Mouse (Mus musculus) neural tube, embryonic 12.5 days (tissue): Measurements from ENCODE around the gene Tbk1. TPM values are rescaled to one million over a fixed set of nuclear protein-coding genes. Genes with fewer than 3 reads are reported as not detected.

Experiments
- ATAC-seq: fragments of 200-750 bp; cut with Nextera tagmentation; 2 replicates; pipeline ENCODE4 v1.8.0; 2017; ENCODE audit warnings: low read depth, mild to moderate bottlenecking, moderate TSS enrichment, moderate library complexity; ENCODE audit not compliant: low FRiP score
- H3K27ac ChIP-seq: fragments of 300-500 bp; sonication (generic); 2 replicates; pipeline ENCODE4 v1.5.1; 2016
- H3K27me3 ChIP-seq: fragments of 300-500 bp; sonication (generic); replicated peaks from 2 replicates; pipeline ENCODE4 v1.6.1; 2016; ENCODE audit warnings: mild to moderate bottlenecking
- H3K36me3 ChIP-seq: fragments of 300-500 bp; sonication (generic); 2 replicates; pipeline ENCODE4 v1.6.1; 2016; ENCODE audit warnings: mild to moderate bottlenecking
- H3K4me1 ChIP-seq: fragments of 300-500 bp; sonication (generic); 2 replicates; pipeline ENCODE4 v1.6.1; 2016
- H3K4me2 ChIP-seq: fragments of 300-500 bp; sonication (generic); replicated peaks from 2 replicates; pipeline ENCODE4 v1.6.1; 2016; ENCODE audit warnings: mild to moderate bottlenecking
- H3K4me3 ChIP-seq: fragments of 300-500 bp; sonication (generic); 2 replicates; pipeline ENCODE4 v1.5.1; 2016
- H3K9ac ChIP-seq: fragments of 300-500 bp; sonication (generic); 2 replicates; pipeline ENCODE4 v1.6.1; 2016; ENCODE audit warnings: mild to moderate bottlenecking
- H3K9me3 ChIP-seq: fragments of 300-500 bp; sonication (generic); 2 replicates; pipeline ENCODE4 v1.6.1; 2016; ENCODE audit warnings: mild to moderate bottlenecking
- WGBS: fragments of 180-500 bp; shearing (Covaris S2); methylation state at CpG from one replicate; pipeline ENCODE4 v1.1.7; 2016; 5-methylcytosine and 5-hydroxymethylcytosine counted together
- polyA plus RNA-seq: library from polyadenylated mRNA; unstranded; fragments of >200 nt; fragmentation: Nextera tagmentation; extraction: Ambion mirVana; gene quantifications from 2 replicates; pipeline ENCODE4 v1.2.1, GENCODE M21; 2016

Tbk1 gene
- polyA plus RNA-seq, 1 experiment from 2014 or later: 35.8 TPM

DNA sequence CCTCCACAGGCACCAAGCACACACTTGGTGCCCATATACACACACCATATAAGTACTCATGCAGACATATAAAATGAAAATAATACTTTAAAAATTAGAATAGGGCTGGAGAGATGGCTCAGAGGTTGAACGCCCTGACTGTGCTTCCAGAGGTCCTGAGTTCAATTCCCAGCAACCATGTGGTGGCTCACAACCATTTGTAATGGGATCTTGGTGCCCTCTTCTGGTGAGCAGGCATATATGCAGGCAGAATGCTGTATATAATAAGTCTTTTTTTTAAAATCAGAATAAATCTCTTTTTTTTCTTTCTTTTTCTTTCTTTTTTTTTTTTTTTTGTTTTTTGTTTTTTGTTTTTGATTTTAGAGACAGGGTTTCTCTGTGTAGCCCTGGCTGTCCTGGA is 57.3 kb downstream of the Tbk1 start:
- no peaks in the 10 kb centered on the region for H3K27me3 ChIP-seq
- H3K4me2 ChIP-seq: no peak overlapping the region
- no peaks in the 10 kb centered on the region for H3K36me3 ChIP-seq
- whole genome bisulfite sequencing: 95% methylated on average over 1 of the region's 1 CpGs
- no peak overlapping the region for H3K4me3 ChIP-seq
- no peaks in the 10 kb centered on the region for H3K4me1 ChIP-seq
- H3K9me3 ChIP-seq: no peaks in the 10 kb centered on the region
- H3K9ac ChIP-seq: no peak overlapping the region
- H3K27ac ChIP-seq: no peak overlapping the region
- no peak for ATAC-seq

DNA sequence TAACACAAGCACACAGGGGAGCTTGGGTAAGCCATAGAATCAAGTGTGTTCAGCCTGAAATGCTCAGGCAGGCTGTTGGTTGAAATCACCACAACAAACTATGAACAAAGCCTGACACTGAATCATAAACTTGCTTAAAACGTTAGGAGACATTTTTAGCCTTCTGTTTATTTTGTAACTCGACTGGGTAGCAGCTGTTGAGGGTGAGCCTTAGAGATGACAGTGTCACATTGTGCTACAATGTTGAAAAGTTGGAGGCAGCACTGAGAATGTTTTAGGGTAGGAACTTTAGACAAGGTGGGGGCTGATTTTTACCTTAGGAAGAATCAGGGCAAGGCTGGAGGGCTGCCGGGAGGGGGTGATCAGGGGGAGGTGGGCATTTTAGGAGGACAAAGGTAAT is 58.1 kb downstream of the Tbk1 start:
- no peaks in the 10 kb centered on the region for H3K4me1 ChIP-seq
- H3K4me3 ChIP-seq: no peak overlapping the region
- H3K9me3 ChIP-seq: no peaks in the 10 kb centered on the region
- ATAC-seq: no peak
- no peaks in the 10 kb centered on the region for H3K36me3 ChIP-seq
- no peaks in the 10 kb centered on the region for H3K27me3 ChIP-seq
- WGBS: 84% methylated on average over 3 of the region's 3 CpGs
- no peak overlapping the region for H3K9ac ChIP-seq
- H3K4me2 ChIP-seq: no peak overlapping the region
- H3K27ac ChIP-seq: no peak overlapping the region

DNA sequence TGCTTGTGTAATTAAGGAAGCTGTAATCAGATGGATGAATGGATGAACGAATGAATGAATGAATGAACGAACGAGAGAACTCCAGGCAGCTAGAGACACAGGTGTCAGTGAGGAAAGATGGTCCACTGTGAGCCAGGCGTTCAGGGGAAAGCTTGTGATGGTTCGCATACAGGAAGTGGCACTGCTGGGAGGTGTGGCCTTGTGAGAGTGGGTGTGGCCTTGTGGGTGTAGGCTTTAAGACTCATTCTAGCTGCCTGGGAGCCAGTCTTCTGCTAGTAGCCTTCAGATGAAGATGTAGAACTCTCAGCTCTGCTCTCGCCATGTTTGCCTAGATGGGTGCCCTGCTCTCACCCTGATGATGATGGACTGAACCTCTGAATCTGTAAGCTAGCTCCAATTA is 59.5 kb downstream of the Tbk1 start:
- Histone ChIP-seq H3K27ac (no peak overlapping the region), H3K9ac (no peak overlapping the region), H3K4me1 (no peaks in the 10 kb centered on the region), H3K36me3 (no peaks in the 10 kb centered on the region), H3K4me2 (no peak overlapping the region), H3K9me3 (no peaks in the 10 kb centered on the region), H3K4me3 (no peak overlapping the region), H3K27me3 (no peaks in the 10 kb centered on the region)
- no peak for ATAC-seq
- 88% methylated on average over 6 of the region's 6 CpGs for WGBS

GRCm38 (mm10) chr10:121520923-121521585 is 65.5 kb downstream of the Tbk1 start:
- no peak overlapping the region for H3K9ac ChIP-seq
- ATAC-seq: no peak; the same call in 1 of the 2 replicates
- no peak overlapping the region for H3K4me2 ChIP-seq
- H3K4me1 ChIP-seq: peaks cover 6% of the 10 kb centered on the region
- no peak overlapping the region for H3K4me3 ChIP-seq
- no peaks in the 10 kb centered on the region for H3K9me3 ChIP-seq
- no peak overlapping the region for H3K27ac ChIP-seq
- no peaks in the 10 kb centered on the region for H3K27me3 ChIP-seq
- no peaks in the 10 kb centered on the region for H3K36me3 ChIP-seq
- WGBS: 15% methylated on average over 12 of the region's 12 CpGs

- Histone ChIP-seq H3K4me2 (no peak overlapping the region), H3K9me3 (no peaks in the 10 kb centered on the region), H3K4me3 (no peak overlapping the region), H3K36me3 (no peaks in the 10 kb centered on the region), H3K4me1 (peaks cover 8% of the 10 kb centered on the region), H3K27ac (no peak overlapping the region), H3K27me3 (no peaks in the 10 kb centered on the region), H3K9ac (no peak overlapping the region)
- 67% methylated on average over 2 of the region's 2 CpGs for WGBS
- ATAC-seq: no peak
Measured at GRCm38 (mm10) chr10:121519710-121520109, 66.9 kb downstream of the Tbk1 start.

GRCm38 (mm10) chr10:121516008-121516600 is 70.5 kb downstream of the Tbk1 start:
- H3K4me3 ChIP-seq: no peak overlapping the region
- no peaks in the 10 kb centered on the region for H3K9me3 ChIP-seq
- H3K27me3 ChIP-seq: no peaks in the 10 kb centered on the region
- peaks cover 5% of the 10 kb centered on the region for H3K4me1 ChIP-seq
- no peak overlapping the region for H3K27ac ChIP-seq
- WGBS: 29% methylated on average over 18 of the region's 18 CpGs
- H3K4me2 ChIP-seq: no peak overlapping the region
- no peaks in the 10 kb centered on the region for H3K36me3 ChIP-seq
- no peak; the same call in 1 of the 2 replicates for ATAC-seq
- H3K9ac ChIP-seq: no peak overlapping the region

- peak; percentile 68 for ATAC-seq
- no peak overlapping the region for H3K27ac ChIP-seq
- peak overlapping the region; percentile 14 for H3K4me2 ChIP-seq
Measured at GRCm38 (mm10) chr10:121509751-121510643, 76.6 kb downstream of the Tbk1 start.

DNA sequence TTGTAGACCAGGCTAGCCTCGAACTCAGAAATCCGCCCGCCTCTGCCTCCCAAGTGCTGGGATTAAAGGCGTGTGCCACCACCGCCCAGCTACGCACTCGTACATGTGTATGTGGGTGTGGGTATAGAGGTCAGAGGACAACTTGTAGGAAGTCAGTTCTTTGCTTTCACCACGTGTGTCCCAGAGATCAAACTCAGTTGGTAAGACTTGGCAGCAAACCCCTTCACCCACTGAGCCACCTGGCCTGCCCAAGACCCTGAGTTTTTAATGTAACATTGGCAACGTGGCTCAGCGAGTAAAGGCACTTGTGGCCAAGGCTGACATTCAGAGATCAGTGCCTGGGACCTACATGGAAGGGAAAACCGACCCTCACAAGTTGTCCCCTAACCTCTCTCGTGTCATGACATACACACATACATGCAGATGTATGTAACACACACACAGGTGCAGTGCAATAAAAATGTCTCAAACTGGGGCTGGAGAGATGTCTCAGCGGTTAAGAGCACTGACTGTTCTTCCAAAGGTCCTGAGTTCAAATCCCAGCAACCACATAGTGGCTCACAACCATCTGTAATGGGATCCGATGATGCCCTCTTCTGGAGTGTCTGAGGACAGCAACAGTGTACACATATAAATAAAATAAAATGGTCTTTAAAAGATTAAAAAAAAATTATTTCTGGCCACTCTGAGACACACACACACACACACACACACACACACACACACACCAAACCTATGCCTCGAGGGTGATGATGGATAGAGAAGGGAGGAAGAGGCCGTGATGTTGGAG is 78.6 kb downstream of the Tbk1 start:
- ATAC-seq: no peak
- H3K4me2 ChIP-seq: no peak overlapping the region
- H3K27ac ChIP-seq: no peak overlapping the region
- H3K27me3 ChIP-seq: no peaks in the 10 kb centered on the region
- no peak overlapping the region for H3K9ac ChIP-seq
- no peak overlapping the region for H3K4me3 ChIP-seq
- 92% methylated on average over 16 of the region's 16 CpGs for WGBS
- H3K9me3 ChIP-seq: no peaks in the 10 kb centered on the region
- H3K36me3 ChIP-seq: no peaks in the 10 kb centered on the region
- peaks cover 36% of the 10 kb centered on the region for H3K4me1 ChIP-seq

More at GRCm38 (mm10) chr10:121509751-121510643, 76.6 kb downstream of the Tbk1 start:
- peaks cover 33% of the 10 kb centered on the region for H3K4me1 ChIP-seq
- H3K27me3 ChIP-seq: no peaks in the 10 kb centered on the region
- H3K9ac ChIP-seq: peak overlapping the region; percentile 21; the same call in 1 of the 2 replicates
- no peak overlapping the region for H3K4me3 ChIP-seq
- no peaks in the 10 kb centered on the region for H3K36me3 ChIP-seq
- no peaks in the 10 kb centered on the region for H3K9me3 ChIP-seq
- 26% methylated on average over 24 of the region's 24 CpGs for WGBS

DNA sequence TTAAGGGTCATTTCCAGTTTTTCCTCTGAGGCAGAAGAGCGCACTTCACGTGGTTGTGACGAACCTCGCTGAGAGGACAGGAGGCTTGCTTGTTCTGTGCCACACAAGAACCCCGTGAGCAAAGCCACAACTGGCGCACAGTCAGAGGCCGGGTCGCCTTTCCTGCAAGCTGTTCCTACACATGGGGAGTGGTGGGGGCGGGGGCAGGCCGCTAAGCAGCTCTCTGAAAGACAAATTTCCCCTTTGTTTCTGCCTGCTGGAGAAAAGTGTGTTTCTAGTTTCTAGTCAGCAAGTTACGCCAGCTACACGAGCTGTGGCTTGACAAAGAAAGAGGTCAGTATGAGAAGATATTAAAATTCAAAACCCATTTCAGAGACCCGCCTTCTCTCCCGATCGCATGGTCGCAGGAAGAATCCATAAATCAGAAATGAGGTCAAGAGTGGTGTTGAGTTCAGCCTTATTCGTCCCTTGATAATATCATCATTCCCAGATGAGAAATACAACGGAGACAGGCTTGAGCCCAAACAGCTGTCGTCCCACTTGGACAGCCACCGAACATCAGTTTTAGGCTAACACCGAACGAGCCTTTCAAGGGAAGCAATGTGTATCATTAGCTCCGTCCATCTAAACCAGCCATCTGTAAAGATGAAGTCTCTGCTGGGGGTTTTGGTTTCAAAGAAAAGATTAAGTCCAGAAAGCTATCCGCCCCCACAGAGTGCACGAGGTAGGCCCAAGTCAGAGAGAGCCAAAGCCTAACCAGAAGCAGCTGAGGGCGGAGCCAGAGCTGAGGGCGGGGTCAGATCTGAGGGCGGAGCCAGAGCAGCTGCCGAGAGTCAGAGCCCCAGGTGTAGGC is 79.6 kb downstream of the Tbk1 start:
- no peaks in the 10 kb centered on the region for H3K27me3 ChIP-seq
- ATAC-seq: 0 out of 2 replicates have a peak, but pooled peaks have one; percentile 4
- H3K36me3 ChIP-seq: no peaks in the 10 kb centered on the region
- H3K27ac ChIP-seq: peak overlapping the region; percentile 57; the same call in 1 of the 2 replicates
- WGBS: 35% methylated on average over 29 of the region's 29 CpGs
- H3K9ac ChIP-seq: no peak overlapping the region; the same call in 1 of the 2 replicates
- no peak overlapping the region for H3K4me3 ChIP-seq
- no peaks in the 10 kb centered on the region for H3K9me3 ChIP-seq
- peak overlapping the region; percentile 30 for H3K4me2 ChIP-seq
- peaks cover 36% of the 10 kb centered on the region for H3K4me1 ChIP-seq

DNA sequence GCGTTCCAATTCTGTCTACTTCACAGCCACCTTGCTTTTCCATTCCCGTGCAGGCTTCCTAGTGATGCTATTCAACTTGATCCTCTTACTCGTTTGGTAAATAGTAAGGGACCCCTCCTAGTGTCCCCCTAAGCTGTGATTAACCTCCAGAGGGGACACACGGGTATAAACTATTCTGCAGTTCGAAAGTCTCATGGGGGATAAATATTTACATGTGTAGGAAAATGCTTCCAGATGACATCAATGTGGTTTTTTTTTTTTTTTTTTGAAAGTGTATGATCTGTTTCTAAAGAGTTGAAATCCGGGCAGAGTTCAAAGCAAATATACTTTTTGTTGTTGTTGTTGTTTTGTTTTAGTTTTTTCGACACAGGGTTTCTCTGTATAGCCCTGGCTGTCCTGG is 80.7 kb downstream of the Tbk1 start:
- peak overlapping the region; percentile 9; the same call in 1 of the 2 replicates for H3K4me3 ChIP-seq
- H3K27ac ChIP-seq: peak overlapping the region; percentile 72
- H3K27me3 ChIP-seq: no peaks in the 10 kb centered on the region
- no peaks in the 10 kb centered on the region for H3K9me3 ChIP-seq
- H3K4me2 ChIP-seq: peak overlapping the region; percentile 60
- peaks cover 36% of the 10 kb centered on the region for H3K4me1 ChIP-seq
- ATAC-seq: no peak
- H3K9ac ChIP-seq: no peak overlapping the region
- WGBS: 63% methylated on average over 7 of the region's 7 CpGs
- no peaks in the 10 kb centered on the region for H3K36me3 ChIP-seq
